Mouse (Mus musculus) macrophage (primary cell): Measurements from ENCODE around the gene Fa2h. TPM values are rescaled to one million over a fixed set of nuclear protein-coding genes. Genes with fewer than 3 reads are reported as not detected.

Experiments
- H3K27ac ChIP-seq: fragments of 350-480 bp; formaldehyde crosslinking; 2 replicates; pipeline ENCODE4 v1.9.0; 2021
- H3K36me3 ChIP-seq: fragments of 350-480 bp; formaldehyde crosslinking; 2 replicates; pipeline ENCODE4 v1.9.0; 2021; ENCODE audit errors: inconsistent target
- H3K4me3 ChIP-seq: fragments of 350-480 bp; formaldehyde crosslinking; 2 replicates; pipeline ENCODE4 v1.9.0; 2021; ENCODE audit errors: inconsistent target
- H3K79me2 ChIP-seq: fragments of 350-480 bp; formaldehyde crosslinking; 2 replicates; pipeline ENCODE4 v1.9.0; 2021; ENCODE audit errors: inconsistent target
- WGBS: methylation state at CpG from one replicate; pipeline ENCODE4 v1.1.7; 2026; ENCODE audit warnings: inconsistent platforms; ENCODE audit not compliant: missing documents; 5-methylcytosine and 5-hydroxymethylcytosine counted together
- polyA plus RNA-seq: library from polyadenylated mRNA; stranded (reverse); fragments of 250-400 nt; gene quantifications from 3 replicates; pipeline ENCODE4 v1.2.4, GENCODE M21; 2018; ENCODE audit warnings: inconsistent platforms

Gene Fa2h
- polyA plus RNA-seq, 1 experiment from 2014 or later, result not detected

GRCm38 (mm10) chr8:111299363-111299820 is 94.2 kb downstream of the Fa2h start:
- Histone ChIP-seq H3K36me3 (no peaks in the 10 kb centered on the region; the same call in 1 of the 2 replicates), H3K27ac (peak overlapping the region; percentile 69), H3K4me3 (peak overlapping the region; percentile 89), H3K79me2 (peaks cover 54% of the 10 kb centered on the region)
- WGBS, result 2% methylated on average over 27 of the region's 28 CpGs

- peaks cover 68% of the 10 kb centered on the region for H3K79me2 ChIP-seq
- no peak overlapping the region for H3K4me3 ChIP-seq
- 82% methylated on average over 1 of the region's 1 CpGs for WGBS
Observed at GRCm38 (mm10) chr8:111298011-111298410, 95.6 kb downstream of the Fa2h start.

More at GRCm38 (mm10) chr8:111298011-111298410, 95.6 kb downstream of the Fa2h start:
- Histone ChIP-seq H3K27ac (no peak overlapping the region), H3K36me3 (peaks cover 10% of the 10 kb centered on the region; the same call in 1 of the 2 replicates)

Other genes with a start within 250 kb of the Fa2h start
- 64.0 to 109 TPM (median 66.5 TPM) in 3 replicates for gene Glg1, start 134.6 kb downstream of the Fa2h start, polyA plus RNA-seq
- gene Rfwd3, start 93.6 kb downstream of the Fa2h start, polyA plus RNA-seq, result 18.6 to 30.0 TPM (median 23.4 TPM) in 3 replicates
- 31.1 to 43.3 TPM (median 39.9 TPM) in 3 replicates for gene Mlkl, start 55.6 kb downstream of the Fa2h start, polyA plus RNA-seq
- 4.6 to 5.8 TPM (median 5.3 TPM) in 3 replicates for gene Wdr59, start 128.3 kb upstream of the Fa2h start, polyA plus RNA-seq
- 22.5 to 63.8 TPM (median 46.7 TPM) in 3 replicates for gene Znrf1, start 142.3 kb upstream of the Fa2h start, polyA plus RNA-seq
- 0.40 to 1.2 TPM (median 0.82 TPM) in 3 replicates for gene Ldhd, start 236.6 kb upstream of the Fa2h start, polyA plus RNA-seq
- gene Zfp1, start 249.6 kb upstream of the Fa2h start, polyA plus RNA-seq, result 6.6 to 13.8 TPM (median 6.9 TPM) in 3 replicates